Mouse (Mus musculus): ENCODE results near the gene Naa40. TPM values are rescaled to one million over a fixed set of nuclear protein-coding genes. Genes with fewer than 3 reads are reported as not detected.

Naa40 gene
- 14.4 and 15.8 TPM in 2 replicates for polyA plus RNA-seq (2012; ENCODE audit: insufficient read depth, low replicate concordance)

GRCm38 (mm10) chr19:7240782-7241690 lies at the start of gene Naa40:
TSS of gene Naa40 (minus strand) at chr19:7241183.
- Histone ChIP-seq H3K4me1 (peaks cover 50% of the 10 kb centered on the region), H3K9me3 (no peaks in the 10 kb centered on the region), H3K36me3 (replicated peaks; ENCODE audit: low read length) (peaks cover 26% of the 10 kb centered on the region), H3K27me3 (replicated peaks) (peaks cover 24% of the 10 kb centered on the region), H3K4me3 (replicated peaks) (peak within 1 kb of the TSS; percentile 99)
- TF ChIP-seq GATA1 (IDR thresholded peaks at IDR 0.05; ENCODE audit: borderline replicate concordance, low read length) (no peak), FLI1 (IDR thresholded peaks at IDR 0.05; ENCODE audit: low read length) (no peak)

GRCm38 (mm10) chr19:7289767-7290166 lies 48.8 kb upstream of the Naa40 start:
- H3K4me1 ChIP-seq, result peaks cover 83% of the 10 kb centered on the region
- H3K9me3 ChIP-seq, result no peaks in the 10 kb centered on the region
- TF ChIP-seq FLI1 (IDR thresholded peaks at IDR 0.05; ENCODE audit: low read length) (no peak), GATA1 (IDR thresholded peaks at IDR 0.05; ENCODE audit: borderline replicate concordance, low read length) (no peak)
- H3K4me3 ChIP-seq (replicated peaks), result no peak overlapping the region
- no peaks in the 10 kb centered on the region for H3K27me3 ChIP-seq (replicated peaks)
- H3K36me3 ChIP-seq (replicated peaks; ENCODE audit: low read length), result peaks cover 72% of the 10 kb centered on the region

- Histone ChIP-seq H3K36me3 (replicated peaks; ENCODE audit: low read length) (peaks cover 87% of the 10 kb centered on the region), H3K9me3 (no peaks in the 10 kb centered on the region), H3K4me1 (peaks cover 68% of the 10 kb centered on the region), H3K27me3 (replicated peaks) (no peaks in the 10 kb centered on the region), H3K4me3 (replicated peaks) (no peak overlapping the region)
- no peak for TF ChIP-seq FLI1 (IDR thresholded peaks at IDR 0.05; ENCODE audit: low read length)
Observed at GRCm38 (mm10) chr19:7288288-7288687, 47.3 kb upstream of the Naa40 start.

DNA sequence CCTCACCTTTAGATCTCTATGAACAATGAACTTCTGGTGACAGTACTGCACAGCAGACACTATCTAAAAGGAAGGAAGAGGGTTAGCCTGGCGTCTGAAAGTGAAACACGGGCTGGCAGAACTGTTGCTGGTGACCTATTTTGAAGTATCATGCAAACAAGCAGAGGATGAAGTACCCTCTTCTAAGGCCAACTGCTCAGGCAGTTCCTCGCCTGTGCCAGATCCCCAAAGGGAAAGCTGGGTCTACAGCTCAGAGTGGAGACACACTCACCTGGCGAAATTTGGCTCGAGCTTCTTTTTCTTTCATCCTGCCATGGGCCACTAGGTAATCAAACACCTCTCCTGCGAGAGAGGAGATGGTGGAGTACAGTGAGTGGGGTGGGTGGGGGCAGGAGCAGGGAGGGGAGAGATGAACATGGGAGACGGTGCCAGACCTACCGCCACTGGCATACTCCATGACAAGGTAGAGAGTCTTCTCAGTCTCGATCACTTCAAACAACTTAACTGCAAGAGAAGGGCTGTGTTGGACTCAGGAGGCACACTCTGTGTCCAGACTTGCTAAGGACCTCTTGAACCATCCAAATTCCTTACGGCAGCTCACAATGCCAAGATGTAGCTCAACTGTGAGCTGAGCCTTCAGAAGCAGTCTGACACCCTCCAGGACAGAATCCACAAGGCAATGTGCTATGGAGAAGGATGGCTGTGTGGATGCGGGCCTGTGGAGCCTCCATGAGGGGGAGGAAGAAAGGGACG lies 45.8 kb upstream of the Naa40 start:
- no peaks in the 10 kb centered on the region for H3K9me3 ChIP-seq
- H3K36me3 ChIP-seq (replicated peaks; ENCODE audit: low read length), result peaks cover 95% of the 10 kb centered on the region
- no peak overlapping the region for H3K4me3 ChIP-seq (replicated peaks)
- no peaks in the 10 kb centered on the region for H3K27me3 ChIP-seq (replicated peaks)
- TF ChIP-seq FLI1 (IDR thresholded peaks at IDR 0.05; ENCODE audit: low read length) (no peak), GATA1 (IDR thresholded peaks at IDR 0.05; ENCODE audit: borderline replicate concordance, low read length) (no peak)
- H3K4me1 ChIP-seq, result peaks cover 52% of the 10 kb centered on the region

DNA sequence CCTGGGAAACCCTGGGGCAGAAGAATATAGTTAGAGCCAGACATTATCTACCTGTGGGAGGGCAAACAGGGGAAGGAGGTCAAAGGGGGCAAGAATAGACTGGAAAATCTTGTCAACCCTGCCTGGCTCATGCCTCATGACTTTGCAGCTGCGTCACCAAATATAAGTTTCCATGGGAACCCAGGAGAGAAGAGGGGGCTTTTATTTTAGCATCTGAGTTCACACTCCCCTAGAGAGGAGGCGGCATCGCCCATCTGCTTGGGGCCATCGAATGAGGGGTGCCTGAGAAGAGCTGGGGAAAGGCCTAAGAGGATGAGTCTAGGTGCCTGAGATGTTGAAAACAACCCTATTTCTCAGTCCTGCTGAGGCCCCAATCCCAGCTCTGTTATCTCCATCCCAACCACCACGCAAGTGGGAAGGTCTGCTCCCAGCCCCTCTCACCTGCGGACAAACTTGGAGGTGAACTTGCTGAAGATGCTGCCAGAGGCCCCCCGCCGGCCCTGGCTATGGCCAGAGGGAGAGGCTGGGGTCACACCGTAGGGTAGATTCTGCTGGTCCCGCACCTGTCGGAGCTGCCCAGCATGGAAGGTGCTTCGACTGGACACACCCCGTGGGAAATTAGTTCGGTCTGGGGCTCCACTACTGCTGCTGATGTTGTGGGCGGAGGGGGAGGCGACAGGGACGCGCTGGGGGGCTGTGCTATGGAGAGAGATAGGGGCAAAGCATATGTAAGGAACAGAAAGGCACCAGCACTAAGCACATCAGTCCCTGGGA lies 39.8 kb upstream of the Naa40 start:
- Histone ChIP-seq H3K36me3 (replicated peaks; ENCODE audit: low read length) (peaks cover 99% of the 10 kb centered on the region), H3K27me3 (replicated peaks) (no peaks in the 10 kb centered on the region), H3K9me3 (no peaks in the 10 kb centered on the region), H3K4me3 (replicated peaks) (no peak overlapping the region), H3K4me1 (peaks cover 31% of the 10 kb centered on the region)
- TF ChIP-seq GATA1 (IDR thresholded peaks at IDR 0.05; ENCODE audit: borderline replicate concordance, low read length), result no peak
- TF ChIP-seq FLI1 (IDR thresholded peaks at IDR 0.05; ENCODE audit: low read length), result no peak

GRCm38 (mm10) chr19:7279114-7279513 lies 38.1 kb upstream of the Naa40 start:
- no peaks in the 10 kb centered on the region for H3K27me3 ChIP-seq (replicated peaks)
- TF ChIP-seq GATA1 (IDR thresholded peaks at IDR 0.05; ENCODE audit: borderline replicate concordance, low read length) (no peak), FLI1 (IDR thresholded peaks at IDR 0.05; ENCODE audit: low read length) (no peak)
- H3K36me3 ChIP-seq (replicated peaks; ENCODE audit: low read length), result peaks cover 99% of the 10 kb centered on the region
- H3K4me3 ChIP-seq (replicated peaks), result no peak overlapping the region
- H3K4me1 ChIP-seq, result peaks cover 44% of the 10 kb centered on the region
- H3K9me3 ChIP-seq, result no peaks in the 10 kb centered on the region

GRCm38 (mm10) chr19:7278200-7278906 lies 37.4 kb upstream of the Naa40 start:
- peaks cover 46% of the 10 kb centered on the region for H3K4me1 ChIP-seq
- H3K27me3 ChIP-seq (replicated peaks), result no peaks in the 10 kb centered on the region
- no peak for TF ChIP-seq GATA1 (IDR thresholded peaks at IDR 0.05; ENCODE audit: borderline replicate concordance, low read length)
- no peak for TF ChIP-seq FLI1 (IDR thresholded peaks at IDR 0.05; ENCODE audit: low read length)
- no peak overlapping the region for H3K4me3 ChIP-seq (replicated peaks)
- no peaks in the 10 kb centered on the region for H3K9me3 ChIP-seq
- peaks cover 99% of the 10 kb centered on the region for H3K36me3 ChIP-seq (replicated peaks; ENCODE audit: low read length)

- TF ChIP-seq GATA1 (IDR thresholded peaks at IDR 0.05; ENCODE audit: borderline replicate concordance, low read length) (no peak), FLI1 (IDR thresholded peaks at IDR 0.05; ENCODE audit: low read length) (no peak)
- H3K4me1 ChIP-seq, result peaks cover 46% of the 10 kb centered on the region
- peaks cover 99% of the 10 kb centered on the region for H3K36me3 ChIP-seq (replicated peaks; ENCODE audit: low read length)
- H3K9me3 ChIP-seq, result no peaks in the 10 kb centered on the region
- peak overlapping the region; percentile 19 for H3K4me3 ChIP-seq (replicated peaks)
- no peaks in the 10 kb centered on the region for H3K27me3 ChIP-seq (replicated peaks)
Observed at GRCm38 (mm10) chr19:7276796-7277195, 35.8 kb upstream of the Naa40 start.
